Mouse (Mus musculus) erythroid progenitor cell, adult 5-6 weeks (primary cell): ENCODE data around the gene Stard8. TPM values are rescaled to one million over a fixed set of nuclear protein-coding genes. Genes with fewer than 3 reads are reported as not detected.
"Not testable (repeated sequence)": the region's sequence is repeated elsewhere in the genome, so short reads cannot be mapped to it uniquely, and the experiment has no call there.

Experiments
- ATAC-seq: replicated peaks from 2 replicates; pipeline ENCODE4 v1.8.0; 2016; ENCODE audit warnings: moderate number of reproducible peaks, mild to moderate bottlenecking, moderate TSS enrichment, inconsistent platforms; ENCODE audit not compliant: poor library complexity, low FRiP score, severe bottlenecking
- total RNA-seq, 2 experiments: library from RNA; stranded (forward) in 1 of 2; stranded (reverse) in 1 of 2; fragments of 150-400 nt in 1 of 2; fragments of 186-747, 209-891 nt in 1 of 2; gene quantifications; 2 replicates each; pipeline versions ENCODE4 v1.2.3 to v1.2.4; 2015 to 2017; ENCODE audit warnings: low replicate concordance in 2 of 2

Stard8 gene
- total RNA-seq, 2 experiments from 2014 or later, result 1.7 to 4.2 TPM

DNA sequence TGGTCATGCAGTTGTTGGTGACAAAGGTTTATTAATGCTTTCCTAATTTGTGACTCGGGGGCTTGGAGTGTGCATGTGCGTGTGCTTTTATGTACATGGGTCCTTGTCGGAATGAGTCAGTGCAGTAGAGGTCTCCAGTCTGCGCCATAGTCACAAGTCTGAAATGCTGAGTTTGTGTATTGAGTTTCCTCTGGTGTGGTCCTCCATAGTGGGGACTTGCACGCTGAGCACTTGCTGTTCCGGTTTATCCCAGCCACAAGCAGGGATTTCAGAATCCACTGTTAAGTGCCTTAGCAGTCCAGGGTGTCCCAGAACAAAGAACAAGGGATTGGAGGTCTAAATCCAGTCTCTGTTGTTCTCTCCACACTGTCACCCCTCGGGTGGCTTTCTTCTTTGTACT lies 42.3 kb downstream of the Stard8 start:
- ATAC-seq, result no peak

DNA sequence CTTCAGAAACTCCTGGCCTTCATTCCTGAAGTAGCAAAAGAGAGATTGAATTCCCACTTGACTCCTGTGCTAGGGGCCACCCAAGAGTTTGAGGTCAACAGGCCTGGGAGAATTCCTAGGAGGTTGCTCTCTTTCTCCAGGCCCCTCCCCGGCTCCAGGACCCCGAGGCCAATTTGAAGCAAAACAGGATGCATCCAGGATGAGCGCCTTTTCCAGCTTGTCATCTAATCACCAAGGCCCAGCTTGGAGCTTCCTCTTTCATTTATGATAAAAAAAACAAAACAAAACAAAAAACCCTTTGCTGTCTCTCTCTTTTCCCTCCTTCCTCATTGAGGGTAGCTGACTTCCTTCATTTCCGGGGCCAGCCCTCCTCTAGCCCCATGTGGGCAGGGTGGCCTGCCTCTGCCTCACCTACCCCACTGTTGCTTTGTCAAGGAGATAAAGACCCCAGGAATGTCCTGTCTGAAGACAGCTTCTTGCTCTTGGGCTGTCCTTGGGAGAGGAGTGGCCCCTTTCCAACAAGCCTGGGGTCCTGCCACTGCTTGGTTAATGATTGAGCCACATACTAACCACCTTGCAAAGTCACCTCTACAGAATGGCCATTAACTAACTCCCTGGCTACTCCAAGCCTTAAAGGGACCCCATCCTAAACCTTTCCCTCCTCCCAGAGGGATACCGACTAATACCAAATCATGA lies 43.5 kb downstream of the Stard8 start:
- no peak for ATAC-seq

DNA sequence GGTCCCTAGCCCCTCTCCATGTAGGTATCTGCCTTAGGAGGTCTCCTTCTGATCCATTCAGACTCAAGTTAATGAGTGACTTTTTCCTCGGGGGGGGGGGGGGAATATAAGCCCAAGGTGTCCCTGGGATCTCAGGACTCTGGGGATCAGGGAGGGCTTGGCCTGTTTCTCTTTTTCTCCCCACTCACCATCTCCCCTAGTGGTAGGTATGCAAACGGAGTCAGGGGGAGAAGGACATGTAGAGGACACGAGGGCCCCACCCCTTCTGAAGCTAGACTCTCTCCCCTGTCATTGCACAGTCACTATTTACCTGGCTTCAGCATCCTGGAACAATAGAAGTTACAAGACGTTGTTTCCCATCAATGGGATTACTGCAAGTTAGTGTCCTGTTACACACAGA lies 45.1 kb downstream of the Stard8 start:
- no peak for ATAC-seq

GRCm38 (mm10) chrX:99049247-99049646 lies 46.2 kb downstream of the Stard8 start:
- no peak for ATAC-seq

GRCm38 (mm10) chrX:99050736-99051481 lies 47.9 kb downstream of the Stard8 start:
- ATAC-seq, result no peak

- ATAC-seq, result no peak
Measured at GRCm38 (mm10) chrX:99052255-99052654, 49.2 kb downstream of the Stard8 start.

DNA sequence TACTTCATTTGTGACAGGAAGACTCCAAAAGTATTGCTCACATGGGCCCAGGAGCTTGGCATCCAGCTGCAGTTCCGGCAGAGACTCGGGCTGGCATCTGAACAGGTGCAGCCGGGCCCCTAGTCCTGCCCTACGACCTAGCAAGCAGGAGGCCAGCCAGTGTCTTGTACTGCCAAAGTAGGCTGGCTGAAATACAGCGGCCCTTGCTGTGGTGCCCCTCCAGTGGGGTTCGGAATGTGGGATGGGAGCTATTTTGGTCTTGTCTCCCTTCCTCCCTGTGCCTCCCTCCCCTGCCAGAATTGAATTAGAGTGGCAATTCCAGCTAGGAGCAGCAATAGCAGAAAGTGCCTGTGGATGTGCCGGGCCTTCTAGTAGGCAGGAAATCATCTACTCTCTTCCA lies 51.5 kb downstream of the Stard8 start:
- ATAC-seq, result no peak

DNA sequence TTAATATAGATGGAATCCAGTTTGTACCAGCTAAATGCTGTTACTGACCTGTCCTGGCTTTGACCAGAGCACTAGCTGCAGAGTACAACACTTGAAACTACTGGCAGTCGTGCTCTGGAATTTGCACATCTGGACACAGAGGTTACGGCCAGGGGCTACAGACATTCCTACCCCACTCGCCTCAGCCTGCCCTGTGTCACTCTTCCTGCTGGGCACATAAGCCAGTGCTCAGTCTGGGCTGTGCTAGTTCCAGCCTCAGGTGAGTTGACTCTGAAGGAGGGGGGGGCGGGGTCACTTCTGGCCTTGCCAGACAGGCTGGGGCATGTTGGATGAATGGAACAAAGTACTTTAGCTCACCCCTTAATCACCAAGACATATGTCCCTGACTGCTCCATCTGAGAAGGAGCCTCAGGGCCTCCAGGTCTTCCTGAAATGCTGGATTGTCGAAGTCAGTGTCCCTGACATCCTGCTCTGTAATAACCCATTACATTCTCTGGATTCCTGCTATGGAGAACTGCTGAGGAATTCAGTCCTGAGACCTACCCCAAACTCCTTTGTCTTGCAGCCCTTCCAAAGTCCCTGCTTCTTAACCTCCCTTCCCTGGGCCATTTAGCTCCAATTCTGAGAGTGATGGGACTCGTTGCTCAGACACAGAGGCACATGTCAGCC lies 54.9 kb downstream of the Stard8 start:
- ATAC-seq, result no peak

DNA sequence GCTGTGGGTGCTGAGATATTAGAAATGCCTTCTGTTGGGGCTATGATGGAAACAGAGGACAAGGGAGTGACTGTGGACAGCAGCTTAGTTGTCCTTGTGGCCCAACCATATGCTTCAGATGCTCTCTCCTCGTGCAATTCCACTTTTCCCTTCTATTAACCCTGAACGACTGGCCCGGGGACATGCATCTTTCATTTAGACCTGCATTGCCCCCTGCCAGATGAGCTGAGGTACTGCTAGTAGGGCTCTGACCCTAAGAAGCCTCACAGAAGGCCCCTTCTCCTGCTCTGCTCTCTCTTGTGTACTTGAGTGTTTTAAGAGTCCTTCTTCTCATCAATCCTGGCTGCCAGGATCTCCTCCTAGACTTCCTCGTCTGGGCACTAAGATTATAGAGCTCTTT lies 56.1 kb downstream of the Stard8 start:
- no peak for ATAC-seq

DNA sequence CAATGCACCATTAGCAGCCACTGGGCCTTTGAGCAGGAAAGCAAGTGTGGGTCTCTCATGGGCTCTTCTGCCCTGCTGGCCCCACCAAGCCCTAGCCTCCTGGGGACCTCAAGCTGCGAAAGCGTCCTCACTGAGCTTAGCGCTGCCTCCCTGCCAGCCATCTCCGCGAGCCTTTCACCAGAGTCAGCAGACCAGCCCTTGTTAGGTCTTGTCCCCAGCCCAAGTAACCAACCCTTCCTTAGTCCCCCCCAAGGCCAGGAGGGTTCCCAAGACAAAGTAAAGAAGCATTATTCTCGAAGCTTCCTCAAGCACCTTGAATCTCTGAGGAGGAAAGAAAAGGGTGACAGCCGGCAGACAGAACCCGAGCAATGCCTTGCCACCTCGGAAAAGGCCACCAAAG lies 62.5 kb downstream of the Stard8 start:
- no peak for ATAC-seq

DNA sequence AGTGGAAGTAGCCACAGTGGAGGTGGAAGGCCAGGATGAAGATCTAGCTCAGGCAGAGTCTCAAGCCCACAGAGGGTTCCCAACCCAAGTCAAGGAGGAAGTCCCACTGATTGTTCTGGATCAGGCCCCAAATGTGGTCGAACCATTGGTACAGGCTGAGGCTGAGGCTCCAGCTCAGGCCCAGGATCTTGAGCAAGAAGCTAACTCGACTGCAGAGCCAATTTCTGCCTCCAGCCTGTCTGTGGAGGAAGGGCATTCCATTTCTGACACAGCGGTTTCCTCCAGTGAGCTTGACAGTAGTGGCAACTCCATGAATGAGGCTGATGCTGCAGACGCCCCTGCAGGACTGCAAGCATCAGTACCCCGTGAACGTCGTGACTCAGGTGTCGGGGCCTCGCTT lies 63.5 kb downstream of the Stard8 start:
- no peak for ATAC-seq

DNA sequence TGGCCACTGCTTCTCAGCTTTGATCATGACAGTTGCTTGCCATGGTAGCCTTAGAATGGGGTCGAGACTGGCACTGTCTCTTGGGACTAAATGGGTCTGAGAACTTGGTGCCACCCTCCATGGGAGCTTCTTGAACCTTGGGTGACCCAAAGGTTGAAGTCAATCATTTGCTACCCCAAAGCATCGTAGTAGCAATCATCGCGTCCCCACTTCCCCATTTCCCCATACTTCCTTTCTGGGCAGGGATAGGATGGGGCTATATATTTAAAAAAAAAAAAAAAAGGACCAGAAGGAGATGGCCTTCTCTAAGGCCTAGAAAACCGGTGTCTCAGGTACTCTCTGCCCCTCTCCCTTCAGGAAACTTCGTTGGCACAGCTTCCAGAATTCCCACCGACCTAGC lies 64.2 kb downstream of the Stard8 start:
- no peak for ATAC-seq

DNA sequence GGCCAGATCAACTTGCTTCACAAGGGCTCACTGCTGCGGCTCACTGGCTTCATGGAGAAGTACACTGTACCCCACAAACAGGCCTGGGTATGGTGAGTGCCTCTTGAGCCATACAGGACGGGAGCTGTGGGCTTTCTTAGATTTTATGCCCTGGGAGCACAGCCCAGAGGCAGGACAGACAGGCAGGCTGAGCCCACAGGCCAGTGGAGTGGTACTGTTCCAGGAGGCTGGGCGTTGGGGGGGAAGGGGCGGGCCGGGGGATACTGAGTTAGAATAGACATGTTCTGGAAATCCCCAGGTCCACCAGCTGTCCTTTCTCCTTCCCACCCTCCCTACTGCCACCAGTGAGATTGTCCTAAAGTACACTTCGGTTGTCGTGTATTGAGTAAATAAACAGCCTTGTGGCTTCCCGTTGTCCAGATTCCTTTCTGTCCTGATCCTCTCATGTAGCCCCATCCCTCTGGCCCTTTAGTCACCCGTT lies 64.7 kb downstream of the Stard8 start:
- ATAC-seq, result no peak

DNA sequence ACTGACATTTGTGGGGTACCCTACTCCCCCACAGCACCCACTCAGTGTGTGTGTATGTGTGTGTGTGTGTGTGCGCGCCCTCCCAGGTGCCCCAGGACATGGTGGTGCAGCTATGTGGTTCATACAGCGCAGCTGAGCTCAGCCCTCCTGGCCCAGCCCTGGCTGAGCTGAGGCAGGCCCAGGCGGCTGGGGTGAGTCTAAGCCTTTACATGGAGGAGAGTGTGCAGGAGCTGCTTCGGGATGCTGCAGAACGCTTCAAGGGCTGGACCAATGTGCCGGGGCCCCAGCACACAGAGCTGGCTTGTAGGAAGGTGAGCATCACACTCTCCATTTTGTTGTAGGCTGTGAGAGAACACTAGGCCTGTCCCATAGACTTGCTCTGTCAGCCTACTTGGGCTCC lies 68.1 kb downstream of the Stard8 start:
- no peak for ATAC-seq

DNA sequence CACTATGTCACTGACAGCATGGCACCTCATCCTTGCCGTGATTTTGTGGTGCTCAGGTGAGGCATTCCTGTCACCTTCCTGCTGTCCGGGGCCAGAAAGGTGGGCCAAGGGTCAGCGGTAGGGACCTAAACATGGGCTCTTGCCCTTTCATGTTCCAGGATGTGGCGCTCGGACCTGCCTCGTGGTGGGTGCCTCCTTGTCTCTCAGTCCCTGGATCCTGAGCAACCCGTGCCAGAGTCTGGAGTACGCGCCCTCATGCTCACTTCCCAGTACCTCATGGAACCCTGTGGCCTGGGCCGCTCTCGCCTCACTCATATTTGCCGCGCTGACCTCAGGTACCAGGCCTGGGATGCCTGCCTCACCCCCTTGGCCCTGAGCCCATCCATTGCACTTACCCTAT lies 69.5 kb downstream of the Stard8 start:
- ATAC-seq, result no peak

- no peak for ATAC-seq
Measured at GRCm38 (mm10) chrX:99075111-99075510, 72.1 kb downstream of the Stard8 start.

GRCm38 (mm10) chrX:99076460-99076859 lies 73.4 kb downstream of the Stard8 start:
- ATAC-seq, result no peak

DNA sequence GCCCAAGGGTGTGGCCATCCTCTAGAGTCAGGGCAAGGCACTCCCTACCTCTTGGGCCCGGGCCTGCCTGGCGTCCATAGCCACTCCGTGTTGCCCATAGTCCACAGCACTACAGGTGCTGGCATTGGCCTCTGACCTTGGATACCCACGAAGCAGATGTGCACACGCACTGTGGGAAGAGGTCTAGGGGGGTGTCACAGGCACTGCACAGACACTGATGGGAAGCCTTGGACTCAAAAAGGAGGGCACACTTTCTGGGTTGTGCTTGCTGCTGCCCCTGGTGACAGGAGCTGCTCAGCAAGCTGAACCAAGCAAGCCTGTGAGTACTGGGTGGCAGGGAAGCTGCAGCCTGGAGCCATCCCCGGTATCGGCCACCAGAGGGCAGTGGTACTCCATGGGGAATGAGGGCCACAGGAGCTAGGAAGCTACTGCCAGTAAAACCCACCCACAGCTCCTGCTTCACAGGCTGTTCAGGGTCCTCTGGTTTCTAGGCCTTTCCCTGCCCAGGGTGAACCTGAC lies 75.4 kb downstream of the Stard8 start:
- ATAC-seq, result not testable (repeated sequence)

GRCm38 (mm10) chrX:99092704-99093103 lies 89.7 kb downstream of the Stard8 start:
- ATAC-seq, result no peak

DNA sequence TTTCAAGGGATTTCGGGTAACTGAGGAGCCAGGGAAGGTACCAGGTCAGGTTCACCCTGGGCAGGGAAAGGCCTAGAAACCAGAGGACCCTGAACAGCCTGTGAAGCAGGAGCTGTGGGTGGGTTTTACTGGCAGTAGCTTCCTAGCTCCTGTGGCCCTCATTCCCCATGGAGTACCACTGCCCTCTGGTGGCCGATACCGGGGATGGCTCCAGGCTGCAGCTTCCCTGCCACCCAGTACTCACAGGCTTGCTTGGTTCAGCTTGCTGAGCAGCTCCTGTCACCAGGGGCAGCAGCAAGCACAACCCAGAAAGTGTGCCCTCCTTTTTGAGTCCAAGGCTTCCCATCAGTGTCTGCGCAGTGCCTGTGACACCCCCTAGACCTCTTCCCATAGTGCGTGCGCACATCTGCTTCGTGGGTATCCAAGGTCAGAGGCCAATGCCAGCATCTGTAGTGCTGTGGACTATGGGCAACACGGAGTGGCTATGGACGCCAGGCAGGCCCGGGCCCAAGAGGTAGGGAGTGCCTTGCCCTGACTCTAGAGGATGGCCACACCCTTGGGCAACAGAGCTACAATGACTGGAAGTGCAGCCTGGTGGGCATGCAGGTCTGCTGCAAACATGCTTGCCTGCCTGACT lies 108.2 kb downstream of the Stard8 start:
- peak; percentile 68 for ATAC-seq
